Mouse (Mus musculus): ENCODE results near the gene Narf. TPM values are rescaled to one million over a fixed set of nuclear protein-coding genes. Genes with fewer than 3 reads are reported as not detected.

The Narf gene
- total and polyA plus RNA-seq, 2 experiments from 2014 or later, result 40.0 to 217 TPM

- Histone ChIP-seq H3K4me3 (ENCODE audit: low read depth, low read length) (no peak overlapping the region), H3K9me3 (replicated peaks; ENCODE audit: control insufficient read depth, low read length) (no peaks in the 10 kb centered on the region), H3K4me1 (ENCODE audit: control insufficient read depth, insufficient read depth) (peaks cover 12% of the 10 kb centered on the region), H3K36me3 (replicated peaks; ENCODE audit: control insufficient read depth, insufficient read depth, low read length) (peaks cover 44% of the 10 kb centered on the region), H3K27ac (ENCODE audit: low read depth) (no peak overlapping the region), H3K9ac (replicated peaks; ENCODE audit: low read depth, low read length) (no peak overlapping the region), H3K27me3 (ENCODE audit: control insufficient read depth, insufficient read depth, low read length) (no peaks in the 10 kb centered on the region), H3K4me2 (ENCODE audit: low read depth, low read length) (no peak overlapping the region)
- TF ChIP-seq EP300 (IDR thresholded peaks at IDR 0.05; ENCODE audit: low read depth) (no peak), CTCF (IDR thresholded peaks at IDR 0.05; ENCODE audit: low read depth) (no peak)
- 88% methylated on average over 3 of the region's 3 CpGs for WGBS
- DNase-seq (ENCODE audit: low spot score), result no peak
- ATAC-seq (ENCODE audit: insufficient read depth, low read depth), result no peak
Measured at GRCm38 (mm10) chr11:121216831-121217230, 20.2 kb upstream of the Narf start.

- Histone ChIP-seq H3K9ac (replicated peaks; ENCODE audit: low read depth, low read length) (no peak overlapping the region), H3K27me3 (ENCODE audit: control insufficient read depth, insufficient read depth, low read length) (no peaks in the 10 kb centered on the region), H3K9me3 (replicated peaks; ENCODE audit: control insufficient read depth, low read length) (no peaks in the 10 kb centered on the region), H3K4me3 (ENCODE audit: low read depth, low read length) (no peak overlapping the region), H3K4me1 (ENCODE audit: control insufficient read depth, insufficient read depth) (peaks cover 13% of the 10 kb centered on the region), H3K4me2 (ENCODE audit: low read depth, low read length) (no peak overlapping the region), H3K36me3 (replicated peaks; ENCODE audit: control insufficient read depth, insufficient read depth, low read length) (peaks cover 73% of the 10 kb centered on the region), H3K27ac (ENCODE audit: low read depth) (no peak overlapping the region)
- DNase-seq (ENCODE audit: low spot score) (no peak), ATAC-seq (ENCODE audit: insufficient read depth, low read depth) (no peak)
- WGBS, result 75% methylated on average over 11 of the region's 11 CpGs
- TF ChIP-seq EP300 (IDR thresholded peaks at IDR 0.05; ENCODE audit: low read depth) (no peak), CTCF (IDR thresholded peaks at IDR 0.05; ENCODE audit: low read depth) (no peak)
Measured at GRCm38 (mm10) chr11:121219776-121220175, 17.3 kb upstream of the Narf start.

- H3K27ac ChIP-seq (ENCODE audit: low read depth), result no peak overlapping the region
- H3K36me3 ChIP-seq (replicated peaks; ENCODE audit: control insufficient read depth, insufficient read depth, low read length), result peaks cover 83% of the 10 kb centered on the region
- H3K27me3 ChIP-seq (ENCODE audit: control insufficient read depth, insufficient read depth, low read length), result no peaks in the 10 kb centered on the region
- H3K9ac ChIP-seq (replicated peaks; ENCODE audit: low read depth, low read length), result no peak overlapping the region
- H3K4me3 ChIP-seq (ENCODE audit: low read depth, low read length), result no peak overlapping the region
- 75% methylated on average over 5 of the region's 5 CpGs for WGBS
- ATAC-seq (ENCODE audit: insufficient read depth, low read depth) (no peak), DNase-seq (ENCODE audit: low spot score) (no peak)
- peaks cover 13% of the 10 kb centered on the region for H3K4me1 ChIP-seq (ENCODE audit: control insufficient read depth, insufficient read depth)
- TF ChIP-seq EP300 (IDR thresholded peaks at IDR 0.05; ENCODE audit: low read depth) (no peak), CTCF (IDR thresholded peaks at IDR 0.05; ENCODE audit: low read depth) (no peak)
- no peak overlapping the region for H3K4me2 ChIP-seq (ENCODE audit: low read depth, low read length)
- no peaks in the 10 kb centered on the region for H3K9me3 ChIP-seq (replicated peaks; ENCODE audit: control insufficient read depth, low read length)
Measured at GRCm38 (mm10) chr11:121220771-121221170, 16.3 kb upstream of the Narf start.

- Histone ChIP-seq H3K27me3 (ENCODE audit: control insufficient read depth, insufficient read depth, low read length) (no peaks in the 10 kb centered on the region), H3K27ac (ENCODE audit: low read depth) (0 out of 2 replicates have a peak overlapping the region, but pooled peaks have one; percentile 2), H3K4me2 (ENCODE audit: low read depth, low read length) (no peak overlapping the region), H3K36me3 (replicated peaks; ENCODE audit: control insufficient read depth, insufficient read depth, low read length) (peaks cover 83% of the 10 kb centered on the region), H3K9ac (replicated peaks; ENCODE audit: low read depth, low read length) (no peak overlapping the region), H3K9me3 (replicated peaks; ENCODE audit: control insufficient read depth, low read length) (no peaks in the 10 kb centered on the region), H3K4me3 (ENCODE audit: low read depth, low read length) (no peak overlapping the region), H3K4me1 (ENCODE audit: control insufficient read depth, insufficient read depth) (peaks cover 13% of the 10 kb centered on the region)
- 42% methylated on average over 6 of the region's 6 CpGs for WGBS
- DNase-seq (ENCODE audit: low spot score) (no peak), ATAC-seq (ENCODE audit: insufficient read depth, low read depth) (peak; percentile 52)
- no peak for TF ChIP-seq CTCF (IDR thresholded peaks at IDR 0.05; ENCODE audit: low read depth)
- TF ChIP-seq EP300 (IDR thresholded peaks at IDR 0.05; ENCODE audit: low read depth), result no peak
Measured at GRCm38 (mm10) chr11:121221321-121222010, 15.6 kb upstream of the Narf start.

- DNase-seq (ENCODE audit: low spot score) (no peak), ATAC-seq (ENCODE audit: insufficient read depth, low read depth) (0 out of 2 replicates have a peak, but pooled peaks have one; percentile 12)
- peaks cover 9% of the 10 kb centered on the region for H3K4me1 ChIP-seq (ENCODE audit: control insufficient read depth, insufficient read depth)
- H3K4me3 ChIP-seq (ENCODE audit: low read depth, low read length), result peak overlapping the region; percentile 77
- peak overlapping the region; percentile 79 for H3K27ac ChIP-seq (ENCODE audit: low read depth)
- 15% methylated on average over 21 of the region's 21 CpGs for WGBS
- no peaks in the 10 kb centered on the region for H3K9me3 ChIP-seq (replicated peaks; ENCODE audit: control insufficient read depth, low read length)
- H3K27me3 ChIP-seq (ENCODE audit: control insufficient read depth, insufficient read depth, low read length), result no peaks in the 10 kb centered on the region
- peak overlapping the region; percentile 68 for H3K9ac ChIP-seq (replicated peaks; ENCODE audit: low read depth, low read length)
- no peak for TF ChIP-seq EP300 (IDR thresholded peaks at IDR 0.05; ENCODE audit: low read depth)
- TF ChIP-seq CTCF (IDR thresholded peaks at IDR 0.05; ENCODE audit: low read depth), result no peak
- peak overlapping the region; percentile 90 for H3K4me2 ChIP-seq (ENCODE audit: low read depth, low read length)
- H3K36me3 ChIP-seq (replicated peaks; ENCODE audit: control insufficient read depth, insufficient read depth, low read length), result peaks cover 33% of the 10 kb centered on the region
Measured at GRCm38 (mm10) chr11:121228129-121229017, 8.7 kb upstream of the Narf start.
